Mouse (Mus musculus): Measurements from ENCODE around the gene Acaa1a.
"Not testable (repeated sequence)": the region's sequence is repeated elsewhere in the genome, so short reads cannot be mapped to it uniquely, and the experiment has no call there.

The Acaa1a gene

DNA sequence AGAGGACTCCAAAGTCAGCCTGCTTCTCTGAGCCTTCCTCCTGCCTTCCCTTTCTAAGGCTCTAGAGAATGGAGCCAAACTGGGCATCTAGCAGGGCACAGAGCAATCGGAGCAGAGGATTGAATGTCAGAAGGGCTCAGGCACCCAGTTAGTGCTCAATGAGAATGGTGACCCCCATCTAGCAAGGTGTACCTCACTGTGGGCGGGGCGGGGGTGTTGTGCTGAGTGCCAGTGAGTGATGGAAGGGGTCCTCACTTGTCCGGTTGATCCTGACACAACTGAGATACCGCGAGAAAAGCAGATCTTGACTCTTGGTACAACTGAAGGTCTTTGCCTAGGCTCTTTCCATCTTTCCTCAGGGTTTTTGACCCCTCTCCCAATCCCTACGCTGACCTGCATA is 370 bp upstream of the Acaa1a start:
- DNase-seq (ENCODE audit: low spot score in 2 of 2): no peak

DNA sequence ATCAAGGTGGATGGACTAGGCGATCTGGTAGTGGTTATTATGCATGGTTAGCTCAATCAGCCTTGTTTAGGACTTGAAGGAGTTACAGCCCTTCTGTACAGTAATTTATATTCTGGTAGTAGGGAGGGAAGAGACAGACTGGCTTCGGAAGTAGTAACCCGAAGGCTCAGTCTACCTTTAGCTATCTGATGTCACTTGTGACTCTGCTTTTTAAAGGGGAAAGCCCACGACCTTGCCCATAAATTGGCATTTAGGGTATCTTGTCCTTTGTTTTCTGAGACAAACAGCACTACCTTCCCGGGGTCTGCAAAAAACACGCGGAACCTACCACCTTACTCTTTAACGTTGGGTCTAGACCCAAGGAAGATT is 720 bp downstream of the Acaa1a start:
- DNase-seq (ENCODE audit: low spot score in 2 of 2): no peak

DNA sequence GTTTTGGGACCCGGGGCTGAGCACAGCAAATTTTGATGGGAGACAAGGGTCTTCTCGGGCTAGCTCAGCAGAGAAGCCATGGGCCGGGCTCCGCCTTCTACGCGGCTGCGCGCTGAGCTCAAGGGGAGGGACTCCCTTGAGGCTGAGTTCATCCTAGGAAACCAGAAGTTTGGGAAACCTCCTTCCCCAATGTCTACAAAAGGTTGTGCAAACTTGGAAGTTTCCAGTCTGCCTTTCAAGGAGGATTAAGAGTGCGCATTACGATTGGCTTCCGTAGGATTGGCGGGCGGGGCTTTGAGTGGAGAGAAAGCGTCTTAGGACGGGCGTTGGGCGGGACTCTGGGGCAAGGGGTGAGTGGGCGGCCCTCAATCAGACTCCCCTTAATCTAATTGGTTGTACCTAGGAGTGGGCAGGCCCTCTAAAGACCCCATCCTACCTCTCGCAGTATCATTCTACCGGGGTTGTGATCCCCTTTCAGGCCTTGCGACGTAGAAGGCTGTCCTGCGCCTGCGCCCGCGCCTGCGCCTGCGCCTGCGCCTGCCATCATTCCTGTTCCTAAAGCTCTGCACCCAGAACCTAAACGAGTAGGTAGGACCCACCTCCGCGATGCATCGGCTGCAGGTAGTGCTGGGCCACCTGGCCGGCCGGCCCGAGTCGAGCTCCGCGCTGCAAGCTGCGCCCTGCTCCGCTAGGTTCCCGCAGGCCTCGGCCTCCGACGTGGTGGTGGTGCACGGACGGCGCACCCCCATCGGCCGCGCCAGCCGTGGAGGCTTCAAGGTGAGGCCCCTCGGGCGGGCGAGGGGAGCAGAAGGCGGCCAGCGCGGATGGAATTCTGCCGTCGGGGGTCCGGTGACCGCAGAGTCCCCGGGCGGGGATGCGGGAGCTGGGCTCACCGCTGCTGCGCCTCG is 1.7 kb downstream of the Acaa1a start, which contains the start of gene Myd88:
Gene Myd88 (minus strand): TSS at position 503 of the 908 bp plus-strand sequence.
- peak; percentile 95 to 96 for DNase-seq (ENCODE audit: low spot score in 2 of 2)

DNA sequence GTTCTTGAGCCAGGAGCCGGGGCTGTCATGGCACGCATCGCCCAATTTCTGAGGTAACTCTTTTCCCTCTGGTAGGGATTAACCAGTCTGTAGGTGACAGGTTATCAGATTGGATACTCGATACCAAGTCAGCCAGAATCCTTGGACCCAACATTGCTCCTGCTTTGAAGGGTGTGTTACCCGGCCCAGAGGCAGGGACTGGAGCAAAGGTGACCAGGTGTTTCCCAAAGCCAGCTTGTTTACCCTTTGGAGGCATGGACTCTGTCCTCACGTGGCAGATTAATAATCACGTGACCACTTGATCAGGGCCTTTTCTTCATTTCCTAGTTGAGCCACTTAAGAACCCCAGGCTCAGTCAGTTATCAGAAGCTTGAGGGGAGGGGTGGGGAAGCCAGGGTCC is 3.3 kb downstream of the Acaa1a start:
- DNase-seq (ENCODE audit: low spot score in 2 of 2): no peak

DNA sequence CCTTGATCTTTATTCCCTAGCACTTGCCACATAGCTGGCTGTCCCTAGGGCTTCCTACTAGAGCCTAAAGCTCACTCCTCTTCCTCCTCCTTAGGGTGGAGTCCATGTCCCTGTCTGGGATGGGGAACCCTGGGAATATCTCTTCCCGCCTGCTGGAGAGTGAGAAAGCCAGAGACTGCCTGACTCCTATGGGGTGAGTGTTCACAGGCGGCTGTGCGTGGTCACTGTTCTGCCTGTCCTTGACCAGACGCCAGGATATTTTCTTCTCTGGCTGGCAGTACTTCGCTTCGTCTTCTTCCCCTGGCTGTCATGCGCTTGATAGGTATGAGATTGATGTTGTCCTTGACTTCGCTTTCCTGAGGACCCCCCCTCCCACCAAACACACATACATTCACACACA is 6.9 kb downstream of the Acaa1a start:
- no peak for DNase-seq (ENCODE audit: low spot score in 2 of 2)

DNA sequence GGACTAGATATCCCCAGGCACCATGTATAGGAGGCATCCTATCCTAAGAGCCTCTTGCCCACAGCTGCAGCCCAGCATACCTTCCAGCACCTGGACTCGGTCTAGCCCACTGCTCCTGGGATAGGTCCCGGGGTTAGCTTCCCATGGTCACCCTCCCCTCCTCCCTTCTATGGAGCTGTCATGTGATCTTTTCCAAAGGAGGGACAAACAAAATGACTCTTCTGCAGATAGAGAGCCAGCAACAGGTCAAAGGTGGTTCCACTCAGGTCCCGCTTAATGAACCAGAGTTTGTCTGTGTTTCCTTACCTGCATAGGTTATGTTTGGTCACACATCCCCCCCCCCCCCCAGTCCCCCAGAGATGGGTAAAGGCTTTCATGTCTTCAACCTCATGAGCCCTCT is 11.1 kb downstream of the Acaa1a start:
- DNase-seq (ENCODE audit: low spot score in 2 of 2): no peak

DNA sequence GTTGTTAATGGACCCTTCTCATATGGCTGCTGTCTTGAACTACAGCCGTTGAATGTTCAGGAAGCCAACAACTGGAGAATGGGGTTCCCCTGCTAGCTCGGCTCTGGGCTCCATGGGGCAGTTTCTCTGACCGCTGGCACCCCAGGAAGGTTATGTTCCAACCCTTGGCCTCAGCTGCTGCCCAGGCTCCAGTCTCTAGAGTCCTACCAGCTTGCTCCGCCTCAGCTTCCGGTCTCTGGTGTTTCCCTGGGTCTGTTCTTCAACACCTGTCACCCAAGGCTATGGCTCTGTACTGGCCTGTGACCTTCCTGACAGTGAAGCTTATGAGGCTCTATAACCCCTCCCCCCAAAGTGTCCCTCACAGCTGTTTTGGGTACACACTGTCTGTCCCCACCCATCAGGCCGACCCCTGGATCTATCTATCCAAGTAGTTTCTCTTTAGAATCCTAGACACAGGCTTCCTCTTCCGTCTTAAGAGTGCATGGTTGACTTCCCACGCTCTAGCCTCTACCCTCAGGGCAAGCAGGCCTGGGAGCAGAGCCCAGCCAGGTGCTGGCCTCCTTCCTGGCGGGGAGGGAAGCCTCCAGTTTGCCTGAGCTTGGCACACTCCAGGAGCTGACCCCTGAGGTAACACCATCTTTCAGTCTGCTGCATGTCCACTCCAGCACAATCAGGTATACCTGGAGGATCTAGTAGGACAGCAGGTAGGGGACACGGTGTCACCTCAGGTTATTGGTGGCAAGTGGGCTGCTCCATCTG is 11.7 kb downstream of the Acaa1a start:
- no peak for DNase-seq (ENCODE audit: low spot score in 2 of 2)

DNA sequence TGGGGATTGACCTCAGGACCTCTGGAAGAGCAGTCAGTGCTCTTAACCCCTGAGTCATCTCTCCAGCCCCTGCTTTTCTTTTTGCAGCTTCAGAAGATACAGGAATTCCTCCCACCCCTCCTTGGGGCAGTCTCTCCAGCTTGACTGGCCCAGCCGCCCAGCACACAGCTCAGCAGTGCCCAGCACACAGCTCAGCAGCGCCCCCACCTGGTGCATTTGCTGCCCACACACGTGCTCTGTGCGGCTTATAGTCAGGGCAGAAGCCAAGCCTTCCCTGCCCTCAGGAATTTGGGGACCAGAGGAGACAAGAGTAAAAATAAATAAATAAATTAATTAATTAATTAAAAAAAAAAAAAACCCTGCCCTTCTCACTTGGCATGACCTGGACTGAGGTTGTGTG is 12.6 kb downstream of the Acaa1a start:
- peak; percentile 61 to 67 for DNase-seq (ENCODE audit: low spot score in 2 of 2)

DNA sequence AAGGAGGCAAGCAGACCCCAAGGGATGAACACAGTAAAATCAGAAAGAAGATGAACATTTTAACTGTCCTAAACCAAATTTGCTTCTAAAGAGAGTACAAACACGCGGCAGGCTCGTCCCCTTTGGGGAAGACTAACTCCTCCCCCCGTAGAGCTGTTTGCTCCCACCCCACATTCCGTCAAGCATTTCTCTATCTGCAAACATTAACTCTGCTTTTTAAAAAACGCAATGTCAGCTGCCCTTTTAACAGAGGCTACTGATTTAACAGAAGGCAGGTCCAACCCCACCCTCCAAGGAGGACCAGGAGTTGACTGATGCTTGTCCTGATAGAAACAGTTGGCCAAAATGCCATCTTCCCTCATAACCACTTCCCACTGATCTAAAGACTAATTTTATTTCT is 14.4 kb downstream of the Acaa1a start:
- DNase-seq (ENCODE audit: low spot score in 2 of 2): no peak

DNA sequence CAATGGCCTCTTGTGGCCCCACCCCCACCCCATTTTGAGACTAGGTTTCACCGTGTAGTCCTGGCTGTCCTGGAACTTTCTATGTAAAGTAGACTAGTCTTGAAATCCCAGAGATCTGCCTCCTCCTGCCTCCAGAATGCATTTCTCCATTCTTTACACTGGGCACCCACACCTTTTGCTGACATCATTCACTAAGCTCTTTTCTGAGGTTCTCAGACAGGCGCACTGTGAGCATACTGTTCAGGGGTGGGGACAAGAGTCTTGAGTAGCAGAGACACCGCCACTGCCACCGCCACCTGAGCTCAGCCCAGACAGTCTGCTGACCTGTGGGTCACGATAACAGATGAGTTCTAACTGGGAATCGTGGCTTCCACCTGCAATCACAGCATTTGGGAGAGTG is 16.5 kb downstream of the Acaa1a start:
- no peak for DNase-seq (ENCODE audit: low spot score in 2 of 2)

DNA sequence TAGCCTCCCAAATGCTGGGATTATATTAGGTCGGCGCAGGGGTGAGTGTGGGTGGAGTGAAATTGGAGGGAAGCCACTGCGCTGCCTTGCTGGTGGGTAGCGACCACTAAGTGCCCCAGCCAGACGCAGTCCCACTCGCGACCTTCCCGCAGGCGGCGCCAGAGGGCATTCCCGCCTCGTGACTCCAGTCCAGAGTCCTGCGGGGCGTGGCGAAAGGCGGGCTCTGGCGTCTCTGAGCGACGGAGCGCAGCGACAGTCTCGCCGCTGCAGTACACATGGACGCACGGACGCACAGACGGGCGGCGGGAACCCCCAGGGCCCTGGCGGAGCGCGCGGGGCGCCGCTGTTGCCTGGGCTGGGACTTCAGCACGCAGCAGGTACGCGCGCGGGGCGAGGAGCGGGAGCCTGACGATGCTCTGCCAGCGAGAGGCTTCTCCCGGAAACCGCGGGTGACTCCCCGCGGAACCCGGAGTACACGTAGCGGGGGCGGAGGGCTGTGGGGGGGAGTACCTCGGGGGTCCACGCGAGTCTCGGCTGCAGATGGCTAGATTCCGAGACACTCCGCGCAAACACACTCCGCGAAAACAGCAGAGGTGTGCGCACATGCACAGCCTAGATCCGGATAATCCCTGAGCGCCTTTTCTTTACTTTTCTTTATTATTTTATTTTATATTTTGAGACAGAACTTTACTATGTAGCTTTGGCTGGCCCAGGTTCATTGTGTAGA is 18.0 kb downstream of the Acaa1a start, which contains the start of gene Xylb:
Gene Xylb (plus strand): TSS at position 51 of the 727 bp plus-strand sequence.
- DNase-seq (ENCODE audit: low spot score in 2 of 2): peak; percentile 74 to 86

DNA sequence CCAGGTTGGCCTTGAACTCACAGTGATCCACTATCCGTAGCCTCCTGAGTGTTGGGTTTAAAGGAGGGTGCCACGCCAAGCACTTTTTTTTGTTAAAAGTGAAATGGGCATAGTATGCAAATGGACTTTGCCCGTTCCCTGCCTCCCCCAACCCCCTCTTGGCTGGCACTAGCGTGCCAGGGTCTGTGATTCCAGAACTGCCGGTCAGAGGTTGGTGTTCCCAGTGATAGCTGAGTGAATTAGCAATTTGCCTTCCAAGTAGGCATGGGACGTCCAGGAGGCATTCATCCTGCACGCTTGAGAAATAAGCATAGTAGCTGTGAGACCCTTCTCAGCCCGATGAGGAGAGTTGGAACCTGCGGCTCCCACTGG is 18.6 kb downstream of the Acaa1a start:
- DNase-seq (ENCODE audit: low spot score in 2 of 2): no peak

DNA sequence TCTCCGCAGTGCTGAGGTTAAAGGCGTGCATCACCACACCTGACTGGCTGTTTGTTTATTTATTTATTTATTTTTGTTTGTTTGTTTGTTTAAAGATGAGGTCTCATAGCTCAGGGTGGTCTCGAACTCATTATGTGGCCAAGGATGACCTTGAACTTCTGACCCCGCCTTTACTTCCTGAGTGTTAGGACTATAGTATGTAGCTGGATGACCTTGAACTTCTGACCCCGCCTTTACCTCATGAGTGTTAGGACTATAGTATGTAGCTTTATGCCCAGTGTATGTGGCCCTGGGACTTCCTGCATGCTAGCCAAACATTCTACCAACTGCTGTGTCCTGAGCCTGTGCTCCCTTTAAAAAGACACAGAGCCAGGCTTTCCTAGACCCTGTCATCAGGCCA is 21.9 kb downstream of the Acaa1a start:
- no peak for DNase-seq (ENCODE audit: low spot score in 2 of 2)

DNA sequence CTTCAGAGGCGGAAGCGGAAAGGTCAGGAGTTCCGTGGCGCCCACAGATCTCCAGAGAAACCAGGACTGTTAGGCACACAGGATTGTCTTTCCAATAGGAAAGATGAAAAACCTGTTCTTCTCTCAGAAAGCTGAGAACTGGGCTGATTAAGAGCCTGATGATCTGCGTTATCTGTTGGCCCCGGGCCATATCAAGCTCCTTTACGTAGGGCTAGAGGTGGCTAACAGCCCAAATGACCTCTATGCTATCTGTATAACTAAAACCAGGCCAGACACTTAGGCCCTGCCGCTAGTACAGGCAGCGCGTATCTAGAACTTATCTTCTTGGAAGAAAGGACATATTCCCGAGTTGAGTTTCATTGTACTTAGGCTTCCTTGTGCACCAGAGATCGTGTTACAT is 23.8 kb downstream of the Acaa1a start:
- no peak for DNase-seq (ENCODE audit: low spot score in 2 of 2)

DNA sequence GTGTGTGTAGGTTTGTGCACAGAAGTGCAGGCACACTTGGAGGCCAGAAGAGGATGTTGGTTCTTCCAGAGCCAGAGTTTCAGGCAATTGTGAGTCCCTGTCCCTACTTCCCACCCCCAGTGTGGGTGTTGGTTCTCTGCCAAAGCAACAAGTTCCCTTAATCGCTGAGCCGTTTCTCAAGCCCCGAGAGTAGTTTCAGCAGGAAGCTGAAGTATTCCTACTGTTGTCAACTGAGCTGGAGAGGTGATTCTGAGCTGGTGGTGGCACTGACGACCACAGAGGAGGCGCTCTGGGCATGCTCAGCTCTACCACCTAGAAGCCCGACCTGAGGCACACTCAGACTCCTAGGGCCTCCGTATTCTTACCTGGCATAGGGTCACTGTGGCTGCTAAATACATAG is 25.8 kb downstream of the Acaa1a start, which contains the start of gene Slc22a14:
Gene Slc22a14 (minus strand): TSS at position 270 of the 400 bp plus-strand sequence.
- no peak for DNase-seq (ENCODE audit: low spot score in 2 of 2)

DNA sequence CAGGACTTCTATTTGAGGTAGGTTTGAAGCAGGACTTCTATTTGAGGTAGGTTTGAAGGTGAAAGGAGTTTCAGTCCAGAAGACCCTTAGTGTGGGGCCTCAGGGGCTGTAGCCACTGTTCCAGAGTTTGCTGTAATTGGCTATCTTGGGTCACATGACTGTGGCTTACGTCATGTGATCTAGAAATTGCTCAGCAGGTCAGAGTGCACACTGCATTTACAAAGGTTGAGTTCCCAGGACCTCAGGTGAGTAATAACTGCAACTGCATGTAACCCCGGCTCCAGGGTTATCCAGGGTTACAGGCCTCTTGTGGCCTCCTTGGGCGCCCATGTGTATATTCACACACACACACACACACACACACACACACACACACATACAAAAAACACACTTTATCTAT is 28.9 kb downstream of the Acaa1a start:
- no peak for DNase-seq (ENCODE audit: low spot score in 2 of 2)

DNA sequence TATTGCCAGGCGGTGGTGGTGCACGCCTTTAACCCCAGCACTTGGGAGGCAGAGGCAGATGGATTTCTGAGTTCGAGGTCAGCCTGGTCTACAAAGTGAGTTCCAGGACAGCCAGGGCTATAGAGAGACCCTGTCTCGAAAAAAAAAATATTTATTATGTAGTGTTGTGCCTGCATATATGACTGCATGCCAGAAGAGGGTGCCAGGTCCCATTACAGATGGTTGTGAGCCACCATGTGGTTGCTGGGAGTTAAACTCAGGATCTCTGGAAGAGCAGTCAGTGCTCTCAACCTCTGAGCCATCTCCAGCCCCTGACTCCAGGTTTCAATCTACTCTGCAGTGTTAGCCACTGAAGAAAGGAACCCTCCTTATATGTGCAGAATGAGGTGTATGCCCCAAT is 31.3 kb downstream of the Acaa1a start:
- not testable (repeated sequence) for DNase-seq (ENCODE audit: low spot score in 2 of 2)

DNA sequence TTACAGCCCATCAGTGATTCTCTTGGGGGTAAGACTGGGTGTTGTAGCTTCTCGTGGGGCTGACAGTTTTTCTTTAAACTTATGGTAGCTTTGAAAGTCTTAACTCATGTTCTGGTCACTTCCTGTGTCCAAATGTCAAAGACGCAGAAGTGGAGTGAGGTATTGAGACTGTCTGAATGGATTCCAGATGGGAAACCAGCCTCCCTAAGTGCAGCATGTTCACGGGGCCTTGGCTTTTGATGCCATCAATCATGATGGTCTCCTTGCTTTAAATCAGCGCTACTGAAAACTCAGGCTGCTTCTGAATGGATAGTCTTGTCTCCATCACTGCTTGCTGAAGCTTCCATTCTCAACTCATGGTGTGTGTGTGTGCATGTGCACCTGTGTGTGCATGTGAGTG is 31.8 kb downstream of the Acaa1a start:
- DNase-seq (ENCODE audit: low spot score in 2 of 2): no peak

DNA sequence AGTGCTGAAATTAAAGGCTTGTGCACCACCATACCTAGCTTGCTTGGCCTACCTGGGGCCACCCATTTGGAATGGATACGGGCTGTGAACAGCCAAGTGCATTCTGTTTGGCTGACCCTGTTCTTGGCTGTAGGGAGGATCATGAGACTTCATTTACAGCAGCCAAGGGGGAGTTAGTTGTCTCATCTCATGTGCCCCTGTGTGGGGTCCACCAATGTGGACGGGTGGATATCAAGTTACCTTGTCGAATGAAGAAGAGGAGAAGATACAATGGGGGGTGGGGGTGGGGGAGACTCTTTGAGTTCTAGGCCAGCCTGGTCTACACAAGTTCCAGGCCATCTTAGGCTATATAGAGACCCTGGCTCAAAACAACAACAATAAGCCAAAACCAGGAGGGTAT is 35.5 kb downstream of the Acaa1a start:
- DNase-seq (ENCODE audit: low spot score in 2 of 2): no peak

DNA sequence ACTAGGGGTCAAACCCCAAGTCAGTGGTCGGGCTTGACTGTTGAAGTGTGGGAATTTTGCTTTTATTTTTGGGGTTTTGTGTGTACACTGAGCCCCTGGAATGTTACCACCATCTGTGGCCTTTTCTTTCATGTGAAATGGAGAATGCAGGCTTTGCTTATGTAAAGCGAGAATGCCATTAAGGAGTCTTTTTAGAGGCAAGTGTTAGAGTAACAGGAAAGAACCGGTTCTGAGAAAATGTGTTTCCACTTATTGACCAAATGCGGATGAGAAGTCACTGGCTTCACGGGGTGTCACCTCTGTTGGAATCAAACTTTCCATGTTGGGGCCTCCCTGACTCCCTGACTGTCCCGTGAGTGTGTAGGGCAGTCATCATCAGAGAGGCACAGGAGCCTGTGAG is 36.1 kb downstream of the Acaa1a start:
- DNase-seq (ENCODE audit: low spot score in 2 of 2): no peak

DNA sequence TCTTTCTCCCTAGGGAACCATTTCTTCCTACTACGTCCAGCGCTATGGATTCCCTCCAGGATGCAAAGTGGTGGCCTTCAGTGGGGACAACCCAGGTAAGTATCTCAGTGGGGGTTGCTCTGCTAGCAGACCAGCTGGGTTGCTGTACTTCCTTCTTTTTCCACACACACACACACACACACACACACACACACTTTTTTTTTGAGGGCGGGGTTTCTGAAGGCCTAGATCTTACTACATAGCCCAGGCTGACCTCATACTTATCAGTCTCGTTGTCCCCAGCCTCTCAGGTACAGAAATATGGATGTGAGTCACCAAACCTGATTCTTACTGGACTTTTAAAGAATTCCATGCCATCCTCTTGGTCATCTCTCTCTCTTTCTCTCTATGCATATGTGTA is 38.8 kb downstream of the Acaa1a start:
- no peak for DNase-seq (ENCODE audit: low spot score in 2 of 2)

DNA sequence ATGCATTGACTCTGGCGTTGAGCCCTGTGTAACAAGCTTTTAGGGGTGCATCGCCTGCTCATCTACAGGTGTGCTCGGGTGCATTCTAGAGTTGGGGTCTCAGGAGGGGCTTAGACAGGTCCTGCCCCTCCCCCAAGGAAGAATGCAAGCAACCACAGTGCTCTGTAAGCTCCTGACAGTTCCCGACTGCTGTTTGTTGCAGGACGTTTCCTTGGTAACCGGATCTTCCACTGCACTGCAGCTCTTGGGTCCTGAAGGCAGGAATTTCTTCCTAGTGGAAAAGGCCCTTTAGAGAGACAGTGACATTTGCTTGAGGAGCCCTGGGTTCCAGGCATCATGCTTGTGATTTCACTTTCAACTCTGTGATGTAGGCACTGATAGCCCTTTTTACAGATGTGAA is 43.1 kb downstream of the Acaa1a start:
- DNase-seq (ENCODE audit: low spot score in 2 of 2): no peak
